Mouse (Mus musculus): ENCODE measurements at regions not wholly inside any gene's neighbourhood (a gene's known extent, or its start where the extent isn't known, plus 50 kb on each side); places are given as distances from the start of the nearest gene placed in this dataset.

- intact Hi-C loops (cut with DNase I), result no loop called here
Observed at GRCm38 (mm10) chr4:69974208-69974607, 436.0 kb downstream of the Cdk5rap2 start.

GRCm38 (mm10) chr4:69973566-69973965, 436.7 kb downstream of the Cdk5rap2 start:
- intact Hi-C loops (cut with DNase I), result no loop called here
- no peak for DNase-seq

More at GRCm38 (mm10) chr4:69974208-69974607, 436.0 kb downstream of the Cdk5rap2 start:
- no peak for DNase-seq

- no peak for DNase-seq
- intact Hi-C loops (cut with DNase I), result no loop called here
Observed at GRCm38 (mm10) chr4:69971721-69972120, 438.5 kb downstream of the Cdk5rap2 start.

- intact Hi-C loops (cut with DNase I), result no loop called here
- DNase-seq, result no peak
Observed at GRCm38 (mm10) chr4:69968424-69968823, 441.8 kb downstream of the Cdk5rap2 start.

Measured in heart, postnatal 36 days (tissue).